Mouse (Mus musculus) gastrocnemius, adult 2 months (tissue): ENCODE measurements around the gene Pnpo. TPM values are rescaled to one million over a fixed set of nuclear protein-coding genes. Genes with fewer than 3 reads are reported as not detected.

Experiments
- DNase-seq: peaks from one replicate; pipeline ENCODE4 v3.0.0; 2022
- H3K27ac ChIP-seq: fragments of 200-600 bp; 2 replicates; pipeline ENCODE4 v1.8.1; 2022; ENCODE audit warnings: mild to moderate bottlenecking
- H3K4me3 ChIP-seq: fragments of 200-600 bp; 2 replicates; pipeline ENCODE4 v1.8.1; 2022; ENCODE audit warnings: mild to moderate bottlenecking, moderate library complexity
- CTCF ChIP-seq: fragments of 200-600 bp; IDR thresholded peaks from 2 replicates; pipeline ENCODE4 v1.8.1; 2022; ENCODE audit warnings: antibody characterized with exemption, mild to moderate bottlenecking, moderate library complexity
- intact Hi-C: fragments of 180-260 bp; cut with DNase I; formaldehyde crosslinking; loops from one replicate; pipeline ENCODE4 v1.15.1; 2025
- total RNA-seq, 2 experiments: library from RNA; stranded (reverse); gene quantifications; 2 replicates each; pipeline ENCODE4 v1.2.3; 2021

Pnpo gene
- total RNA-seq, 2 experiments from 2014 or later: 7.4 to 8.2 TPM

GRCm38 (mm10) chr11:96908594-96908993 is 35.2 kb downstream of the Pnpo start:
- H3K27ac ChIP-seq: peak overlapping the region; percentile 98; the same call in 1 of the 2 replicates
- TF ChIP-seq CTCF: no peak
- intact Hi-C loops: loop anchor here (5.0 kb wide), 1 partner anchor 146 kb away; no protein-coding TSS in a partner anchor
- H3K4me3 ChIP-seq: no peak overlapping the region
- no peak for DNase-seq

- Histone ChIP-seq H3K27ac (peak overlapping the region; percentile 98), H3K4me3 (peak overlapping the region; percentile 73)
- peak; percentile 88 for DNase-seq
- intact Hi-C loops: loop anchor here (5.0 kb wide), 1 partner anchor 144 kb away; no protein-coding TSS in a partner anchor
- TF ChIP-seq CTCF: no peak
Observed at GRCm38 (mm10) chr11:96906431-96907161, 37.2 kb downstream of the Pnpo start.

- intact Hi-C loops: no loop called here
- H3K4me3 ChIP-seq: no peak overlapping the region
- no peak for TF ChIP-seq CTCF
- peak overlapping the region; percentile 84 for H3K27ac ChIP-seq
- peak; percentile 62 for DNase-seq
Observed at GRCm38 (mm10) chr11:96902639-96903635, 40.8 kb downstream of the Pnpo start.

GRCm38 (mm10) chr11:96901332-96901731 is 42.5 kb downstream of the Pnpo start:
- no peak for TF ChIP-seq CTCF
- Histone ChIP-seq H3K27ac (no peak overlapping the region), H3K4me3 (no peak overlapping the region)
- intact Hi-C loops: no loop called here
- no peak for DNase-seq

- H3K27ac ChIP-seq: peak overlapping the region; percentile 38; the same call in 1 of the 2 replicates
- intact Hi-C loops: no loop called here
- DNase-seq: no peak
- TF ChIP-seq CTCF: no peak
- H3K4me3 ChIP-seq: no peak overlapping the region
Observed at GRCm38 (mm10) chr11:96899449-96900306, 44.1 kb downstream of the Pnpo start.

- TF ChIP-seq CTCF: no peak
- DNase-seq: no peak
- peak overlapping the region; percentile 38 for H3K27ac ChIP-seq
- intact Hi-C loops: no loop called here
- no peak overlapping the region for H3K4me3 ChIP-seq
Observed at GRCm38 (mm10) chr11:96895886-96896285, 47.9 kb downstream of the Pnpo start.

GRCm38 (mm10) chr11:96893203-96893842 is 50.5 kb downstream of the Pnpo start:
- no peak overlapping the region for H3K27ac ChIP-seq
- intact Hi-C loops: no loop called here

GRCm38 (mm10) chr11:96891784-96892527 is 51.8 kb downstream of the Pnpo start:
- intact Hi-C loops: no loop called here
- Histone ChIP-seq H3K27ac (no peak overlapping the region), H3K4me3 (no peak overlapping the region)
- TF ChIP-seq CTCF: no peak
- no peak for DNase-seq

More at GRCm38 (mm10) chr11:96893203-96893842, 50.5 kb downstream of the Pnpo start:
- TF ChIP-seq CTCF: no peak
- no peak for DNase-seq
- H3K4me3 ChIP-seq: no peak overlapping the region

Other genes with a start within 250 kb of the Pnpo start
- gene Snx11, start 166.4 kb downstream of the Pnpo start, total RNA-seq: 10 to 100 TPM; 11.1 to 13.6 TPM
- gene Cbx1, start 154.9 kb downstream of the Pnpo start, total RNA-seq: 10 to 100 TPM; 35.0 to 42.0 TPM
- 100 to 1,000 TPM; 395 to 484 TPM for gene Nfe2l1, start 114.0 kb downstream of the Pnpo start, total RNA-seq
- 10 to 100 TPM; 21.4 to 31.0 TPM for gene Copz2, start 94.1 kb downstream of the Pnpo start, total RNA-seq
- 10 to 100 TPM; 21.5 to 24.0 TPM for gene Cdk5rap3, start 27.5 kb downstream of the Pnpo start, total RNA-seq
- not detected for gene Prr15l, start 15.9 kb downstream of the Pnpo start, total RNA-seq
- gene Sp2, start 39.0 kb upstream of the Pnpo start, total RNA-seq: 10 to 100 TPM; 10.4 to 11.0 TPM
- gene Sp6, start 69.4 kb upstream of the Pnpo start, total RNA-seq: under 1 TPM in 1 of 2 experiments, not detected in 1; 0.10 TPM
- gene Scrn2, start 86.0 kb upstream of the Pnpo start, total RNA-seq: 10 to 100 TPM; 10.4 to 11.4 TPM
- not detected for gene Lrrc46, start 97.4 kb upstream of the Pnpo start, total RNA-seq
- gene Mrpl10, start 97.6 kb upstream of the Pnpo start, total RNA-seq: 10 to 100 TPM; 36.9 to 50.7 TPM
- gene Osbpl7, start 106.6 kb upstream of the Pnpo start, total RNA-seq: 1 to 10 TPM; 2.2 to 4.3 TPM
- gene Tbx21, start 171.3 kb upstream of the Pnpo start, total RNA-seq: under 1 TPM; 0.17 to 0.48 TPM
- gene Tbkbp1, start 207.5 kb upstream of the Pnpo start, total RNA-seq: 1 to 10 TPM; 4.0 to 6.1 TPM
- 10 to 100 TPM; 49.2 to 58.9 TPM for gene Kpnb1, start 243.9 kb upstream of the Pnpo start, total RNA-seq